Mouse (Mus musculus) liver, adult 2 months (tissue): ENCODE data around the gene Lrrtm4.

ENCODE experiments used
- CTCF ChIP-seq: fragments of 200-500 bp; IDR thresholded peaks from 2 replicates; pipeline ENCODE4 v1.5.1; 2011; ENCODE audit warnings: low read depth, low read length, control low read depth
- POLR2A ChIP-seq: fragments of 200-500 bp; IDR thresholded peaks from 2 replicates; pipeline ENCODE4 v1.6.1; 2011; ENCODE audit warnings: low read length, control low read depth; ENCODE audit not compliant: insufficient read depth; ENCODE audit errors: extremely low read depth

DNA sequence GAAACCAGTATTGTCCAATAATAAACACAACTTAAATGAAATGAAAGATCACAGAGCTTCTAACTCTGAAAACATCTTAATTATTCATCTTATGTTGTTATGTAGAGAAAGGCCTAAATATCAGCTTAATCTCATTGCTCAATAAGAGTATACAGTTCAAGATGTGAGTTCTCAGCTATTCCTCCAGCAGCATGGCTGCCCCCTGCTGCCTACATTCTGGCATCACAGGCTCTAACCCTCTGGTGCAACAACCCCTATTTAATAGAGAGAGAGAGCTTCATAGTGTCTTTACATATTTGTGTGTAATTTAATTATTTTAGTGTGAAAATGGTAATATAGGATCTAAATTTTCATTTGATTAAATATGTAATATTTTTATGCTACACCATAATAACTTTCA lies 767.6 kb downstream of the Lrrtm4 start:
- TF ChIP-seq CTCF (peak; percentile 10; the same call in 1 of the 2 replicates), POLR2A (no peak)
